Mouse (Mus musculus) embryonic facial prominence, embryonic 10.5 days (tissue): ENCODE data around the gene Tesc. TPM values are rescaled to one million over a fixed set of nuclear protein-coding genes. Genes with fewer than 3 reads are reported as not detected.

ENCODE experiments used
- DNase-seq: peaks from one replicate; pipeline ENCODE4 v3.0.0-alpha.2; 2017; ENCODE audit warnings: low spot score
- H3K27ac ChIP-seq: fragments of 300-500 bp; sonication (generic); replicated peaks from 2 replicates; pipeline ENCODE4 v1.5.1; 2016; ENCODE audit warnings: mild to moderate bottlenecking
- H3K27me3 ChIP-seq: fragments of 300-500 bp; sonication (generic); replicated peaks from 2 replicates; pipeline ENCODE4 v1.6.1; 2016; ENCODE audit warnings: low read depth, mild to moderate bottlenecking; ENCODE audit not compliant: poor library complexity, severe bottlenecking
- H3K36me3 ChIP-seq: fragments of 300-500 bp; sonication (generic); replicated peaks from 2 replicates; pipeline ENCODE4 v1.6.1; 2016; ENCODE audit warnings: mild to moderate bottlenecking, moderate library complexity
- H3K4me1 ChIP-seq: fragments of 300-500 bp; sonication (generic); 2 replicates; pipeline ENCODE4 v1.6.1; 2016
- H3K4me3 ChIP-seq: fragments of 300-500 bp; sonication (generic); 2 replicates; pipeline ENCODE4 v1.5.1; 2016; ENCODE audit warnings: mild to moderate bottlenecking, moderate library complexity
- H3K9me3 ChIP-seq: fragments of 300-500 bp; sonication (generic); 2 replicates; pipeline ENCODE4 v1.6.1; 2016; ENCODE audit warnings: mild to moderate bottlenecking
- WGBS: fragments of 180-500 bp; shearing (Covaris S2); methylation state at CpG from one replicate; pipeline ENCODE4 v1.1.7; 2016; 5-methylcytosine and 5-hydroxymethylcytosine counted together
- polyA plus RNA-seq: library from polyadenylated mRNA; unstranded; fragments of >200 nt; fragmentation: Nextera tagmentation; extraction: Ambion mirVana; gene quantifications from 2 replicates; pipeline ENCODE4 v1.2.1, GENCODE M21; 2016

Tesc gene
- polyA plus RNA-seq, 1 experiment from 2014 or later: 1.6 TPM

GRCm38 (mm10) chr5:118105536-118105935 is 78.0 kb downstream of the Tesc start:
- H3K27ac ChIP-seq: no peak overlapping the region
- no peak overlapping the region for H3K4me3 ChIP-seq
- H3K9me3 ChIP-seq: no peaks in the 10 kb centered on the region
- no peaks in the 10 kb centered on the region for H3K27me3 ChIP-seq
- H3K36me3 ChIP-seq: peaks cover 69% of the 10 kb centered on the region
- no peak for DNase-seq
- peaks cover 2% of the 10 kb centered on the region for H3K4me1 ChIP-seq
- 89% methylated on average over 8 of the region's 8 CpGs for WGBS

DNA sequence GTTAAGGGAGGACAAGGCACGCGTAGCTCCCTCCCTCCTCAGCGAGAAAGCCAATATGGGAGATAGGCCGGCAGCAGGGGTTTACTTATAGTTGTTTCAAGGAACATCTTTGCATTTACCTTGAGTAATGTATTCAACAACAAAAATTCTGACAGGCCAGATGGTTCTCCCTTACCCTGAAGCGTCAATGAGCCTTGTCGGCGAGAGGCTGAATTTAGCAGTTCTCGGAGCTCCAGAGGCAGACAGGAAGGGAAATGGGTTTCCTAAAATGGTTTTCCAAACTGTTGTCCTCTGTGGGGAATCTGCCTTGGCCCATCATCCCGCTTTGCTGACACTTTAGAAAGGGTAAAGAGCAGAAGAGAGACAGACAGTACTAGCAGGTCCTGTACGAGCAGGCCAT is 79.1 kb downstream of the Tesc start:
- no peaks in the 10 kb centered on the region for H3K27me3 ChIP-seq
- no peaks in the 10 kb centered on the region for H3K4me1 ChIP-seq
- H3K9me3 ChIP-seq: no peaks in the 10 kb centered on the region
- WGBS: 96% methylated on average over 10 of the region's 10 CpGs
- DNase-seq: no peak
- peaks cover 78% of the 10 kb centered on the region for H3K36me3 ChIP-seq
- H3K27ac ChIP-seq: no peak overlapping the region
- H3K4me3 ChIP-seq: no peak overlapping the region

DNA sequence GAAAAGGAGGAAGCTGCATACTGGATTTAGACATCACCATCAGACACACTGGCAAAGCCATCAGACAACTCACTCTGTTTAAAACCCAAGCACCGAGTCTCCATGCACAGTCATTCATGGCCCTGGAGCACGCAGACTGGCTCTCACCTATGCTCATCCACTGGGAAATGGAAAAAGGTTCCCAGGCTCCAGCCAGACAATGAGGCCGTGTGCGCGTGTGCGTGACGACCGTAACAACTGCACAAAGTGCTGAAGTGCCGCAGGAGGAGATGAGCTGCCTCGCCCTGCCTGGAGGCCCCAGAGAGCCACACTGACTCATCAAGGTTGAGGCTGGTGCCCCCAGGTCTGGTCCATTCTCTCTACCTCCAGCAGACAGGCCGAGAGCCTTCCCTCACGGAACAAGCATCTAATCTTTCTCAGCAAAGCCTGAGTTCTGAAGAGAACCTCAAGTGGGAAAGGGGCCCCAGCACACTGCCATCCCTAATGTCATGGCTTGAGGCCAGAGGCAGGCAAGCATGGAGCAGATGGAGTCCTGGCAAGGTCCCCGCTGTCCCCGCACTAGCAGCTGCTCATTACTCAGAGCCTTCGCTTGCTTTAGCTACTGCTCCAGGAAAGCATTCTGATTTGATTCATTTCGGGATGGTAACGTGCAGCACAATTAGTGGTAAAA is 80.7 kb downstream of the Tesc start:
- Histone ChIP-seq H3K27me3 (no peaks in the 10 kb centered on the region), H3K27ac (no peak overlapping the region), H3K4me3 (no peak overlapping the region), H3K9me3 (no peaks in the 10 kb centered on the region), H3K4me1 (no peaks in the 10 kb centered on the region), H3K36me3 (peaks cover 90% of the 10 kb centered on the region)
- 93% methylated on average over 17 of the region's 17 CpGs for WGBS
- no peak for DNase-seq

GRCm38 (mm10) chr5:118108794-118109440 is 81.4 kb downstream of the Tesc start:
- peaks cover 91% of the 10 kb centered on the region for H3K36me3 ChIP-seq
- DNase-seq: no peak

More at GRCm38 (mm10) chr5:118108794-118109440, 81.4 kb downstream of the Tesc start:
- no peaks in the 10 kb centered on the region for H3K9me3 ChIP-seq
- no peak overlapping the region for H3K27ac ChIP-seq
- H3K27me3 ChIP-seq: no peaks in the 10 kb centered on the region
- WGBS: 89% methylated on average over 7 of the region's 7 CpGs
- H3K4me3 ChIP-seq: no peak overlapping the region
- no peaks in the 10 kb centered on the region for H3K4me1 ChIP-seq

Other genes starting within 250 kb of the Tesc start
- gene Nos1, start 246.7 kb upstream of the Tesc start, polyA plus RNA-seq: 0.25 and 0.32 TPM in 2 replicates
- 99.0 and 102 TPM in 2 replicates for gene Fbxo21, start 51.0 kb upstream of the Tesc start, polyA plus RNA-seq
- 35.0 and 36.6 TPM in 2 replicates for gene Fbxw8, start 127.7 kb downstream of the Tesc start, polyA plus RNA-seq
- 0.15 and 0.32 TPM in 2 replicates for gene Hrk, start 136.9 kb downstream of the Tesc start, polyA plus RNA-seq
- gene Rnft2, start 217.4 kb downstream of the Tesc start, polyA plus RNA-seq: 5.4 and 7.0 TPM in 2 replicates
- gene 2410131K14Rik, start 217.5 kb downstream of the Tesc start, polyA plus RNA-seq: 11.6 and 11.8 TPM in 2 replicates